Mouse (Mus musculus) CD4-positive, CD25-positive, alpha-beta regulatory T cell, adult 2 months (primary cell): Measurements from ENCODE around the gene Ccdc86.

ENCODE experiments used
- DNase-seq: peaks from one replicate; pipeline ENCODE4 v3.0.0-alpha.2; 2012; ENCODE audit warnings: low read depth, low spot score

Gene Ccdc86

DNA sequence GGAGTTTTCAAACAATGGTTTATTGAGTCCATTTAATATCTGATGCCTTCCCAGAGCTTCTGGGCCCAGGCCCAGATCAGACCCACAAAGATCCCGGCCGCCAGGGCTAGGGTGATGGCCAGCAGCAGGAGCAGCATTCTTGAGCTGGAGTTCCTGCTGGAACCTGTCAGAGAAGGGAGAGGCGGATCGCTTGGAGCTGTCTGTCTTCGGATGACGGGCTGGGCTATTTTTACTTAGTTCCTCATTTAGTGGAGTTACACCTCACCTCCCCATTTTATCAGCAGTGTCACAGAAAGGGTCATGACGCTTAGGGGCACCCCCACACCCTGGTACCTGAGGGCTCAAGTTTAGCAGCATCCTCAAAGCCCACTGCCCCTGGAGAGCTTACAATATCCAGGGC lies 34.8 kb downstream of the Ccdc86 start:
- no peak for DNase-seq

DNA sequence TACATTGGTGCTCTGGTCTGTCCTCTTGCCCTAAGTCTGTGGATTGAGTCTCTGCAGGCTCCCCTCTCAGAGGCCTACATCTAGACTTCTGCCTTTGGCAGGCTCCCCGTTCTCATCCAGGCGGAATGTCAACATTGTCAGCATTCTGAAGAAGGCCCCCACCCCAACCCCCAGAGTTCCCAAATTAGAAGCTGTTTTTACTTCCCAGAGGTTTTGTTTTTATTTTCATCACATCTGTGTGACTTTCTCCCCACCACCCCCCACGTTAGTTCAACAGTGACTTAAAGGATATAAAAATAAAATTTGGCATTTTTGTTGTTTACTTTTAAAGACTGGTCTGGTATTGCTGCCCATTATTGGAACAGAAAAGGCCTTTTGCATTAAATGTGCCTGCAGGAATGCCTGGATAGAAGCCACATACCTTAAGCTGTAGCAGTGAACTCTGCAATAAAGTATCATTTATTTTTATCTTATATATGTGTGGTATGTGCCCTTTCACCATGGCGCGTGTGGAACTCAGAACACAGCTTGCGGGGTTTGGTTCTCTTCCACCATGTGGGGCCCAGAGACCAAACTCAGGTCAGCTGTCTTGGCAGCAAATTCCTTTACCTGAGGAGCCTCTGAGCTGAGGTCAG lies 39.9 kb downstream of the Ccdc86 start:
- DNase-seq = no peak

DNA sequence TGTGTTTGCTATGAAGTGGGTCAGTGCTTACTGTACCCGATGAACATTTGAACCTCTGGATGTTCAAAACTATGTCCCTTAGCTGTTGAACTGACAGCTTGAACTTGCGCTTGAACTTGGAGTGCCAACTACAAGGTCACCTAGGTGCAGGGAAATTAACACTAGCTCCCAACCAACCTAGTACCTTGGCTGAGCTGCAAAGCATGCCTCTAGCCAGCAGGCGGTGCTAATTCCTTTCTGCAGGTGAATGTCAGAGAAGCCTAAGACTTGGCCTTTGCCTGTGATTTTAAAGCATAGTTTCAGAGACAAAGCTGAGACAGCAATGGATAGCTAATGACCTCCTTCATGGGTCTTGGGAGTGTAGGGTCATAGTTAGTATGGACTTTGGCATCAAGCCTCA lies 41.2 kb downstream of the Ccdc86 start:
- peak; percentile 67 for DNase-seq

DNA sequence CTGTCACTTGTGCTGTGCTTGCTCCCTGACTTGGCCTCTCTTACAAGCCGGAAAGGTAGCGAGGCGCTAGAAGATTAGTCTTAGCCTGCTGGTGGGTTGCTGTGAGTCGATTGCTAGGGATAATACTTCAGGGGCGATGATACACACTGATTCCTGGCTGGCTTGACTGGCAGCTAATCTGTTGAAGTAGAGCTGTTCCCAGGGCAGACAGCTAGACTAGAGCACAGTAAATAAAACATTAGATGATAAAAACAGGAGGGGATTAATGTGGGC lies 43.4 kb downstream of the Ccdc86 start:
- no peak for DNase-seq

DNA sequence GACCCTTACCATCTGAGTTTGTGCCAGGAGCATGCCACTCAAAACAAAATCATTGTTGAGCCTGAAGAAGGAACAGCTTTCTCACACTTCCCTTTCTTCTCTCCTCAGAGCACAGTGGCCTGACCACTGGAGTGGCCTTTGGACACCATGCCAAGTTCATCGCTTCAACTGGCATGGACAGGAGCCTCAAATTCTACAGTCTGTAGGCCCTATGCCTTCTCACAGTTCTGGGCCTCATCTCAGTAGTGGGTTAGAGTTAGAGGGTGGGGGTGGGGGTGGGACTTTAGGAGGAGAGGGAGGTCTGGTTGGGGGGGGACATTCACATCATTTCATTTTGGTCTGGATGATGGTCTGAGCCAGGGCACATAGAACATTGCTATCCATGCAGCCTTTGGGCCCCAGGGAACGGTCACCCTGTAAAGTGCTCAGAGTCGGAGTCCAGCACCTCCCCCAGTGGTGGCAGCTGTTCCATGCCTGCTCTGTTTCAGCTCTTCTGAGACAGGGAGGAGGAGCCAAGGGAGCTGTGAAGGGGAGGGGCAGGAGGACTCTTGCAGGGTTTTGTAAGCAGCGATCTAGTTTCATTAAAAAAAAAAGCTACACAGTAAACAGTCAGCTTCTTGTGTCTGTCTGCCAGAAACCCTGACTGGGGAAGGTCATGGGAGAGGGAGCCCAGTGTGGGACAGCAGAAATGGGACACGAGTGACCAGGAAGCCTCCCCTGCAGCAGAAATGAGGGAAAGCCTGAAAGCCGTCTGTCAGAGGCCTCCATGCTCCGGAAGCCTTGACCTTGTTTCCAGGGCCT lies 43.9 kb downstream of the Ccdc86 start:
- DNase-seq = no peak

DNA sequence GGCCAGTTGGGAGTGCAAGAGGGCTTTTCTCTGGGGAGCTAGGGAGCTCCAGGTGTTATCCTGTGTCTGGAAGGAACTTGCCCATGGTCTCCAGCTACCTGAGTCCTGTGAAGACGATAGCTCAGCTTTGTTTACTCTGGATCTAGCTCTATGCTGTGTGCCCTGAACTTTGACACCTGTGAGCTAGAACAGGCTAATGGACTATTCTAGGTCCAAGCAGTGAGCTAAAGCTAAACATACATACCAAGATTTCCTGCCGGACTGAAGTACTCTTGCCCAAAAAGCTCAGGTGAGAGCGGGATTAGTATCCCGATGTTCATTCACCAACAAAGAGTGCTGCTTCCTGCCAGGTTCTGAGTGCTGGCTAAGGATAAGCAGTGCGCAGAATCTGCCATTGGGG lies 44.6 kb downstream of the Ccdc86 start:
- DNase-seq = no peak

DNA sequence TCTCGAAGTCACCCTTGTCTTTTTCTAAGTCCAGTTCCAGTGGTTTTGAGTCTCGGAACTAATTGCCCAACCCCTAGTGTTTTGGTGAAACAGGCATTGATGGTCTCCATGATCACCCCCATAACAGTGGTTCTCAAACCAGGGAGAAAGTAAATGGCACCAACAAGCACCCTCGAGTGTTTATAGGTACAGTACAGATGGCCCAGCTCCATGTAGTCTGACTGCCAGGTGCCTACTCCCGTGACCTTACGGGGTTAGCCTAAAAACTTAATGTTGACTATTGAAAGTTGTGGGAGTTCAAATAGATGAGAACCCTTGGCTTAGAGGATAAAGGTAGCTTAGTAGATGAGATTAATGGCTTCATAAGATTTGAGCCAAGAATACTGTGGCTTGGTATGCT lies 48.0 kb downstream of the Ccdc86 start:
- no peak for DNase-seq

DNA sequence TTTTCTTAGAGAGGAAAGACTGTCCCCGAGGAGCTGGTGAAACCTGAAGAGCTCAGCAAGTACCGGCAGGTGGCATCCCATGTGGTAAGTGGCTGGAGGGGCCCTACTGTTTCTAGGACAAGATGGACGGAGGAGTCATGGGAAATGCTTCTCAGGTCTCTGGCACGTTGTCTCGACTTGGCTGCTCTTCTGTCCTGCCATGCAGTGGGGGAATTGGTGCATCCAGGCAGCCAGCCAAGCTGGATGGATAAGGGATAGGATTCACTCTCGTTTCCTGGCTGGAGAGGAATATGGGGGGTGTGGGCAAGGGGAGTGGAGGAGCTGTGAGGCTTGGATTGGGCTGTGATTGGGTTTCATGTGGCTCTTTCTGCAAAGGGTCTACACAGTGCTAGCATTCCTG lies 48.8 kb downstream of the Ccdc86 start:
- no peak for DNase-seq

DNA sequence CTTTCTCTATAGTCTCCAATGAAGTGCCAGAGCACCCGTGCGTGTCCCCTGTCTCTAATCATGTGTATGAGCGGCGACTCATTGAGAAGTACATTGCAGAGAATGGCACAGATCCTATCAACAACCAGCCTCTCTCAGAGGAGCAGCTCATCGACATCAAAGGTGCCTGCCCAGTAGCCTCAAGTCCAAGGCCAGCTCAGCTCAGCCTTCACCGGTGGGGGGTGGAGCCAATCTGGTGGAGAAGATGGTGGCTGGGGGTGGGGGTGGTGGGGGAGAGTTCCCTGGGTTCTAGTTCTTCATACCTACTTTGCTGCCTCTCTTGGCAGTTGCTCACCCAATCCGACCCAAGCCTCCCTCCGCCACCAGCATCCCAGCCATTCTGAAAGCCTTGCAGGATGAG lies 51.6 kb downstream of the Ccdc86 start:
- DNase-seq = no peak

DNA sequence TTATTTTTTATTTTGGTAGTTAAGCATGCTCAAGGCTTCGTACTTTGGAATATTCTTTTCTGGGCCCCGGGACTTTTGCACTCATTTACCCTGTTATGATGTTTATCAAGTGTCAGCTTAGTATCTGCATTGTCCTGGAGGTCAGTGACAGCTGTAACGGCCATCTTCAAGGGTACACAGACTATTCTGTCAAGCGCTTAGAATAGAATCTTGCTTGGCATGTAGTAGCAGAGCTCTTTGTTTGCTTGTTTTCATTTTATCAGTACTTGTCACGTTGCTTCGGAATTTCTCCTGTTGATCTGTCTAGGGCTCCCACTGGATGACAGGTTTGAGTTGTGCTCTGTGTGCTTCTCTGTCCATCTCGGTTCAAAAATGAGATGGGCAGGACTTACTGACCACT lies 52.2 kb downstream of the Ccdc86 start:
- no peak for DNase-seq

DNA sequence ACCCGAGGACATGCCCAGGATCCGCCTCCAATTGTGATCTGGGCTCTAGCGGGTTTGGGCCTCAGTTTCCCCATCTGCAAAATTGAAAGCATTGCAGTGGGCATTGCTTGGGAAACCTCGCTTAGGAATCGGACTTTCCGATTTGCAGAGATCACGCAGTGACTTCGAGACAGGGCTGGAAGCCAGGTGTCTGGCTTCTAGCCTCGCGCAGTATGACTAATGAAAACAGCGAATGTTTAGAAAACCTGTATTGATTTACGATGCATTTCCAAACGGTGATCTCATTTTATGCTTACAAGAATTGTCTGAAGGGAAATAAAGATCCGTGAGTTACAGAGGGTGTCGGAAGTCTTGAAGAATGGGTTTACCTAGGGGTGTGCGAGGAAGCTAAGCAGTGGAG lies 53.4 kb downstream of the Ccdc86 start:
- DNase-seq = no peak

DNA sequence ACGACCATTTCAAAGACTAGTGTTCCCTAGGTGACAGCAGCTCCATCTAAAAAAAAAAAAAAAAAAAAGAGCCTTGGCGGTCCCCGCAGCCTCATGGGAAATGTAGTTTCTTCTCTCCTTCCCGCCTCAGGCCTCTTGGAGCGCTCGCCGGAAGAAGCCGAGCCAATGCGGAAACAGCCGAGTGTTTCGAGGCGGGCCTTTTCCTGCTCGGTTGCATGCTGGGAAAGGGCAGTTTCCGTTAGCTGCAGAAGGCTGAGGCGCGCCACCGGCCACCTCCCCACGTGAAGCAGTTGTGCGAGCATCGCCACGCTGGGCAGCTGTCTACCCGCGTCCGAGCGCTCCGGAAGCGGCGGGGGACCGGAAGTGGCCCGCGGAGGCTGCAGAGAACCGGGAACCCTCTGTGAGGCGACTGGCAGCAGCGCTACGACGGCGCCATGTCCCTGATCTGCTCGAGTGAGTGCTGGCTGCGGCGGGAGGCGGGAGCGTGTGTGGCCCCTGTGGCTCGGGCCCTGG lies 54.0 kb downstream of the Ccdc86 start, which contains the start of gene Prpf19:
TSS of gene Prpf19 (plus strand) at position 216 of the 513 bp plus-strand sequence.
- peak; percentile 98 for DNase-seq

DNA sequence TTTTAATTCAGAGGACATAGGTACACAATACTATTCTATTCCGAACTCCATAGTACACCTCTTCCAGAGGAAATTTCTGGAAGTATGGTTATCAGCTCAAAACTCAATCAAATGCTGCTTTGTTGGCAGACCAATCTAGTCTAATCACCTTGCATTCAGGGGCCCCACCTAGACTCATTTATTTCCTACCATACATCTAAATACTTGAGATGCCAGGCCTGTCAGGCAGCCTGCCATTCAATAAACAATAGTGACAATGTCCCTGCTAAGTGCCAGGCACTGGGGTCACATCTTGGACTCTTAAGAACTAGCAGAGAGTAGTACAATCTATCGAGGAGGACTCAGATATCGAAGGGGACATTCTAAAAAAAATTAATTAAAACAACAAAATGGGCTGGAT lies 56.9 kb downstream of the Ccdc86 start:
- no peak for DNase-seq
